Mouse (Mus musculus) kidney, adult 2 months (tissue): ENCODE measurements around the gene Chkb. TPM values are rescaled to one million over a fixed set of nuclear protein-coding genes. Genes with fewer than 3 reads are reported as not detected.
"Not testable (repeated sequence)": the region's sequence is repeated elsewhere in the genome, so short reads cannot be mapped to it uniquely, and the experiment has no call there.

ENCODE experiments used
- DNase-seq: peaks from one replicate; pipeline ENCODE4 v3.0.0; 2021
- H3K27ac ChIP-seq: fragments of 200-500 bp; 2 replicates; pipeline ENCODE4 v1.5.1; 2012; ENCODE audit warnings: low read depth, low read length, control low read depth, inconsistent platforms; ENCODE audit not compliant: insufficient read depth
- H3K27me3 ChIP-seq: fragments of 200-500 bp; replicated peaks from 2 replicates; pipeline ENCODE4 v1.6.1; 2012; ENCODE audit warnings: mild to moderate bottlenecking, moderate library complexity, low read length, inconsistent platforms; ENCODE audit not compliant: control insufficient read depth, insufficient read depth
- H3K36me3 ChIP-seq: fragments of 200-500 bp; 2 replicates; pipeline ENCODE4 v1.6.1; 2012; ENCODE audit warnings: mild to moderate bottlenecking, moderate library complexity, low read length, inconsistent platforms; ENCODE audit not compliant: control insufficient read depth, insufficient read depth
- H3K4me1 ChIP-seq: fragments of 200-500 bp; 2 replicates; pipeline ENCODE4 v1.6.1; 2011; ENCODE audit warnings: low read length; ENCODE audit not compliant: control insufficient read depth, insufficient read depth
- H3K4me3 ChIP-seq: fragments of 200-500 bp; 2 replicates; pipeline ENCODE4 v1.5.1; 2011; ENCODE audit warnings: mild to moderate bottlenecking, low read depth, low read length, control low read depth; ENCODE audit not compliant: insufficient read depth
- CTCF ChIP-seq: fragments of 200-500 bp; conservative IDR thresholded peaks from 2 replicates; pipeline ENCODE4 v1.5.1; 2011; ENCODE audit warnings: low read depth, mild to moderate bottlenecking, control low read depth, low read length, moderate library complexity, mixed read lengths; ENCODE audit not compliant: insufficient read depth, insufficient read length
- POLR2A ChIP-seq: fragments of 200-500 bp; IDR thresholded peaks from one replicate; pipeline ENCODE4 v1.6.1; 2011; ENCODE audit warnings: low read depth, low read length, control low read depth
- WGBS: fragments of 180-500 bp; shearing (Covaris S2); methylation state at CpG from one replicate; pipeline ENCODE4 v1.1.7; 2018; 5-methylcytosine and 5-hydroxymethylcytosine counted together
- polyA plus RNA-seq: library from polyadenylated mRNA; depleted of rRNA; stranded (reverse); fragments of >200 nt; gene quantifications from 2 replicates; pipeline ENCODE4 v1.2.3, GENCODE M21; 2012

The Chkb gene
- polyA plus RNA-seq, 1 experiment, result 62.6 TPM

GRCm38 (mm10) chr15:89452906-89453864 is 23.5 kb upstream of the Chkb start:
- TF ChIP-seq CTCF (no peak), POLR2A (no peak)
- no peak overlapping the region for H3K4me3 ChIP-seq
- no peaks in the 10 kb centered on the region for H3K36me3 ChIP-seq
- H3K27me3 ChIP-seq, result 0 out of 2 replicates have a peak, but pooled peaks cover 1% of the 10 kb centered on the region
- WGBS, result 5% methylated on average over 24 of the region's 24 CpGs
- no peak overlapping the region for H3K27ac ChIP-seq
- peak; percentile 63 for DNase-seq
- H3K4me1 ChIP-seq, result no peaks in the 10 kb centered on the region

DNA sequence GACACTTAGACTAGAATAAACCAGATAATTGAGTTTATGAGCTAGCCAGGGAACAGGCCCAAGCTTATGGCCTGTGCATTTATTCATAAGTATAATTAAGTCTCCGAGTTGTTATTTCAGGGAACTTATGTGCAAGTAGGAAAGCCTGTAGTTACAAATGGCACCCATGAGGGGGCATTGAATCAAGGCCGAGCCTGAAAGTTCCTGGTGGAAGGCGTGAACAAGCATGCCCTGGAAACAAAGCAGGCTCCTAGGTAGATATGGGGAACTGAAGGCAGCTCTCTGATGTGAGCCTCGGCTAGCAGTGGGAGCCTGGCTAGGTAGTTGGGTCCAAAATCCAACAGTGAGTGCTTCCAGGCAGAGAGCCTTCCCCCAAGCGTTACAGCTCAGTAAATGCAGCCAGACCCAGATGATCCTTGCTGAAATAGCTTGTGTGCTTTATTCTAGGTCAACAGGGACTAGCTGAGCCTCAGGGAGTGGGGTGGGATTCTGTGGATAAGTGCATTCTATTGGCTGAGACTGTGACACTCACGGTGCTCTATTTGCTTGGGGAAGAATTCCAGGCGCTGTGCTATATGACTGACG is 12.9 kb upstream of the Chkb start:
- no peak overlapping the region for H3K27ac ChIP-seq
- 48% methylated on average over 8 of the region's 8 CpGs for WGBS
- no peaks in the 10 kb centered on the region for H3K36me3 ChIP-seq
- no peaks in the 10 kb centered on the region; the same call in 1 of the 2 replicates for H3K4me1 ChIP-seq
- no peak overlapping the region for H3K4me3 ChIP-seq
- TF ChIP-seq CTCF, result no peak
- no peak for TF ChIP-seq POLR2A
- H3K27me3 ChIP-seq, result no peaks in the 10 kb centered on the region
- peak; percentile 37 for DNase-seq

DNA sequence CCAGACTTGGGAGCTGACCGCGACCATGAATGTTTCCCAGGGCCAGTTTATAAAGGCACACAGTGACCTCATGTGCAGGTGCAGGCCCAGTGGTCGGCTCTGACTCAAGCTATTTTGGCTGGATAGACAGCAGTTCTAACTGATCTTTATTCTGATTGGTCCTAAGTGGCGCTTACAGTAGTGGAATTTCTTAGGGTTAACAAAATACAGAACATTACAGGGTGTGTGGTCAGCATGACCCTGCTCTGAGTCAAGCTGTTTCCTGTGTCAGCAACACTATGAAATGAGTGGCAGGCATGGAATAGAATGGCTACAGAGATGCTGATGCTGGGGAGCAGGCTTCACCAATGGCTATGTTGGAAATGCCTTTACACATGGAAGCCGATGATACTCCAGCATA is 6.2 kb upstream of the Chkb start:
- DNase-seq, result no peak
- Histone ChIP-seq H3K36me3 (no peaks in the 10 kb centered on the region), H3K27ac (no peak overlapping the region), H3K4me1 (no peaks in the 10 kb centered on the region; the same call in 1 of the 2 replicates), H3K27me3 (no peaks in the 10 kb centered on the region), H3K4me3 (no peak overlapping the region)
- whole genome bisulfite sequencing, result 78% methylated on average over 5 of the region's 5 CpGs
- TF ChIP-seq POLR2A (no peak), CTCF (no peak)

GRCm38 (mm10) chr15:89434136-89434535 is 4.4 kb upstream of the Chkb start:
- no peaks in the 10 kb centered on the region for H3K36me3 ChIP-seq
- H3K27ac ChIP-seq, result no peak overlapping the region
- TF ChIP-seq CTCF, result no peak
- TF ChIP-seq POLR2A, result no peak
- 80% methylated on average over 3 of the region's 3 CpGs for WGBS
- no peak for DNase-seq
- no peak overlapping the region for H3K4me3 ChIP-seq
- H3K4me1 ChIP-seq, result no peaks in the 10 kb centered on the region; the same call in 1 of the 2 replicates
- H3K27me3 ChIP-seq, result no peaks in the 10 kb centered on the region

GRCm38 (mm10) chr15:89432946-89433345 is 3.2 kb upstream of the Chkb start:
- H3K27me3 ChIP-seq, result no peaks in the 10 kb centered on the region
- no peaks in the 10 kb centered on the region for H3K36me3 ChIP-seq
- WGBS, result 70% methylated on average over 4 of the region's 4 CpGs
- no peak overlapping the region for H3K4me3 ChIP-seq
- no peak for TF ChIP-seq POLR2A
- no peak for TF ChIP-seq CTCF
- H3K4me1 ChIP-seq, result no peaks in the 10 kb centered on the region
- no peak for DNase-seq
- H3K27ac ChIP-seq, result no peak overlapping the region

- Histone ChIP-seq H3K4me1 (no peaks in the 10 kb centered on the region), H3K27me3 (no peaks in the 10 kb centered on the region), H3K4me3 (no peak overlapping the region), H3K36me3 (no peaks in the 10 kb centered on the region), H3K27ac (no peak overlapping the region)
- TF ChIP-seq POLR2A (no peak), CTCF (no peak)
- WGBS, result 88% methylated on average over 6 of the region's 6 CpGs
- no peak for DNase-seq
Observed at GRCm38 (mm10) chr15:89431806-89432205, 2.1 kb upstream of the Chkb start.

- Histone ChIP-seq H3K36me3 (no peaks in the 10 kb centered on the region), H3K4me3 (no peak overlapping the region), H3K4me1 (no peaks in the 10 kb centered on the region), H3K27ac (no peak overlapping the region), H3K27me3 (no peaks in the 10 kb centered on the region)
- TF ChIP-seq CTCF, result no peak
- no peak for TF ChIP-seq POLR2A
- WGBS, result 58% methylated on average over 3 of the region's 3 CpGs
- DNase-seq, result no peak
Observed at GRCm38 (mm10) chr15:89431271-89431670, 1.6 kb upstream of the Chkb start.

DNA sequence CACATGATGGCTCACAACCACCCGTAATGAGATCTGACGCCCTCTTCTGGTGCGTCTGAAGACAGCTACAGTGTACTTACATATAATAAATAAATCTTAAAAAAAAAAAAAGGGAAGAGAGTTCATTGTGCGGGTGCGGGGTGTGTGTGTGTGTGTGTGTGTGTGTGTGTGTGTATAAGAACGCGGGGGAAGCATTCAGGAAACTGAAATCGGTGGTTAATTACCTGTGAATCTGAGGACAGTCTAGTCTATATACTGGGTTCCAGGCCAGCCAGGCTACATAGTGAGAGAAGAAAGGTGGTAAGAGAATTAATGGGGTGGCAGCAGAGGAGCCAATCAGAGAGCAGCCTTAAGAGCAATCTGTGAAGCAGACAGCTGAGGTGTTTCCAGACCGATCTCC is 1.1 kb upstream of the Chkb start:
- H3K36me3 ChIP-seq, H3K27me3 ChIP-seq, H3K4me1 ChIP-seq, H3K27ac ChIP-seq, H3K4me3 ChIP-seq, DNase-seq: not testable (repeated sequence)
- 80% methylated on average over 9 of the region's 9 CpGs for WGBS
